Comparison of ENCODE assay signal across 9 mouse cellular contexts in the genomic region with DNA sequence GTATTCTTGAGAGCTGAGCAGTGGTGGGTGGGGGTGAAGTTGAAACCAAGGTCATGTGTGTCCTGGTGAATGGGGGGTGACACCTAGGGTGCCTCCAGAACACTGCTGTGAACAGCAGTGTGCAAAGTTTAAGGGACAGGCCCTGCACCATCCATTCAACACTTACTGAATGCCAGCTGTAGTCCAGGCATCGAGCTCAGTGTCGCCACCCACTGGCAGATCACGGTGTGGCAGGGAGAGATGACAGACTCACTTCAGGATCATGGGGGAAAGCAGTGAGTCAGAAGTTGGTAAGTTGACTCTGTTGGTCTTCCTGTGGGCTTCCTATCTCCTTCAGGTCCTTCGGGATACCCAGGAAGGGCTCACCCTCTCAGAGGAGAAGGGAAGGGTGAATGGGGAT. TPM values are rescaled to one million over a fixed set of nuclear protein-coding genes. Genes with fewer than 3 reads are reported as not detected.
DNase-seq lines count a peak whose midpoint lies in the region; ATAC-seq lines count a peak whose summit lies in the region.
"Had no signal": no experiment of that assay in that cellular context is flagged by ENCODE, and none has a peak within 500 bp of the region (broad histone marks: within the 10 kb centered on the region; RNA-seq: fewer than 3 reads in every experiment).

No protein-coding gene starts in this region.

- H3K4me2 ChIP-seq in forebrain, embryonic 11.5 days (ENCODE audit: low read depth, low read length, severe bottlenecking), result no peak overlapping the region
- H3K4me2 ChIP-seq in forebrain, embryonic 12.5 days, result no peak overlapping the region
- no peak overlapping the region for H3K4me2 ChIP-seq in midbrain, embryonic 13.5 days (replicated peaks)
- H3K4me2 ChIP-seq: neural tube, embryonic 13.5 days had no signal

- no peaks in the 10 kb centered on the region for H3K9me3 ChIP-seq in forebrain, embryonic 11.5 days (ENCODE audit: control insufficient read depth, low read length)
- H3K9me3 ChIP-seq in forebrain, embryonic 12.5 days, result no peaks in the 10 kb centered on the region
- H3K9me3 ChIP-seq in midbrain, embryonic 10.5 days (replicated peaks), result no peaks in the 10 kb centered on the region
- no peaks in the 10 kb centered on the region for H3K9me3 ChIP-seq in midbrain, embryonic 13.5 days
- H3K9me3 ChIP-seq: neural tube, embryonic 13.5 days had no signal

- WGBS in forebrain, embryonic 11.5 days, result 12% methylated on average over 4 of the region's 4 CpGs
- 7% methylated on average over 4 of the region's 4 CpGs for WGBS in forebrain, embryonic 12.5 days
- 16% methylated on average over 4 of the region's 4 CpGs for WGBS in midbrain, embryonic 10.5 days
- 17% methylated on average over 4 of the region's 4 CpGs for WGBS in midbrain, embryonic 13.5 days

- H3K36me3 ChIP-seq in forebrain, embryonic 11.5 days (ENCODE audit: control insufficient read depth, insufficient read depth, low read length), result no peaks in the 10 kb centered on the region
- H3K36me3 ChIP-seq in forebrain, embryonic 12.5 days (replicated peaks), result no peaks in the 10 kb centered on the region
- no peaks in the 10 kb centered on the region for H3K36me3 ChIP-seq in midbrain, embryonic 10.5 days
- no peaks in the 10 kb centered on the region for H3K36me3 ChIP-seq in midbrain, embryonic 13.5 days
- H3K36me3 ChIP-seq: neural tube, embryonic 13.5 days had no signal

- no peak overlapping the region for H3K9ac ChIP-seq in forebrain, embryonic 11.5 days (ENCODE audit: low read length)
- H3K9ac ChIP-seq in forebrain, embryonic 12.5 days, result no peak overlapping the region
- no peak overlapping the region for H3K9ac ChIP-seq in midbrain, embryonic 13.5 days (replicated peaks)
- H3K9ac ChIP-seq: neural tube, embryonic 13.5 days had no signal

- ATAC-seq in forebrain, embryonic 11.5 days (replicated peaks; ENCODE audit: low FRiP score), result no peak
- no peak for ATAC-seq in forebrain, embryonic 12.5 days (ENCODE audit: low FRiP score)
- ATAC-seq in midbrain, embryonic 13.5 days, result no peak
- ATAC-seq in hematopoietic stem cell, adult 5-6 weeks (replicated peaks in 1 of 2; ENCODE audit: insufficient read depth in 1 of 2, low FRiP score in 2 of 2, low TSS enrichment in 1 of 2, low read depth in 1 of 2, poor library complexity in 2 of 2, severe bottlenecking in 2 of 2), result peak; percentile 57 to 59; a peak in 2 of 4 replicates

- peaks cover 5% of the 10 kb centered on the region; the same call in 1 of the 2 replicates for H3K4me1 ChIP-seq in forebrain, embryonic 11.5 days (replicated peaks; ENCODE audit: control insufficient read depth, insufficient read depth, low read length)
- peaks cover 16% of the 10 kb centered on the region for H3K4me1 ChIP-seq in forebrain, embryonic 12.5 days
- peaks cover 20% of the 10 kb centered on the region for H3K4me1 ChIP-seq in midbrain, embryonic 10.5 days
- H3K4me1 ChIP-seq in midbrain, embryonic 13.5 days (replicated peaks), result peaks cover 16% of the 10 kb centered on the region

- no peak overlapping the region for H3K27ac ChIP-seq in forebrain, embryonic 11.5 days (ENCODE audit: low read depth, low read length)
- no peak overlapping the region for H3K27ac ChIP-seq in forebrain, embryonic 12.5 days
- no peak overlapping the region for H3K27ac ChIP-seq in midbrain, embryonic 10.5 days (replicated peaks)
- H3K27ac ChIP-seq in midbrain, embryonic 13.5 days, result no peak overlapping the region
- H3K27ac ChIP-seq: neural tube, embryonic 13.5 days had no signal

- peak; percentile 73 for DNase-seq in forebrain, embryonic 11.5 days (ENCODE audit: low spot score)
- DNase-seq in midbrain, embryonic 10.5 days (ENCODE audit: low spot score), result peak; percentile 62
- peak; percentile 48 to 66 for DNase-seq in adrenal gland, adult 18-20 months (ENCODE audit: low spot score in 2 of 2)
- peak; percentile 28 to 40 for DNase-seq in natural killer cell, adult 2 months (ENCODE audit: low spot score in 2 of 2)
- no peak for DNase-seq in urinary bladder, postnatal 25 days (ENCODE audit: low spot score)

- H3K4me3 ChIP-seq in forebrain, embryonic 11.5 days (ENCODE audit: low read depth, low read length), result no peak overlapping the region
- no peak overlapping the region for H3K4me3 ChIP-seq in forebrain, embryonic 12.5 days (replicated peaks)
- no peak overlapping the region for H3K4me3 ChIP-seq in midbrain, embryonic 10.5 days
- H3K4me3 ChIP-seq in midbrain, embryonic 13.5 days (replicated peaks), result no peak overlapping the region
- H3K4me3 ChIP-seq: neural tube, embryonic 13.5 days had no signal

- peaks cover 37% of the 10 kb centered on the region for H3K27me3 ChIP-seq in forebrain, embryonic 11.5 days (ENCODE audit: control insufficient read depth, insufficient read depth, low read length)
- peaks cover 80% of the 10 kb centered on the region for H3K27me3 ChIP-seq in forebrain, embryonic 12.5 days
- peaks cover 78% of the 10 kb centered on the region for H3K27me3 ChIP-seq in midbrain, embryonic 10.5 days (ENCODE audit: low read depth, poor library complexity, severe bottlenecking)
- H3K27me3 ChIP-seq in midbrain, embryonic 13.5 days, result peaks cover 71% of the 10 kb centered on the region

RNA-seq across cellular contexts. Expression of a gene that starts 6.8 kb away (rescaled TPM):
- 1.4 and 2.3 TPM in 2 replicates for polyA plus RNA-seq in forebrain, embryonic 11.5 days (2014; fragmentation: Nextera tagmentation; extraction: Ambion mirVana)
- polyA plus RNA-seq in forebrain, embryonic 12.5 days (2016; fragmentation: Nextera tagmentation; extraction: Ambion mirVana), result 1.6 and 1.8 TPM in 2 replicates
- 0.58 and 1.5 TPM in 2 replicates for polyA plus RNA-seq in midbrain, embryonic 10.5 days (2016; fragmentation: Nextera tagmentation; extraction: Ambion mirVana)
- 3.4 and 3.6 TPM in 2 replicates for polyA plus RNA-seq in midbrain, embryonic 13.5 days (2015; fragmentation: Nextera tagmentation; extraction: Ambion mirVana)
- total RNA-seq in adrenal gland, adult 18-20 months (2021), result 1 to 10 TPM; 2.3 to 3.5 TPM
- total RNA-seq in hematopoietic stem cell, adult 5-6 weeks (2017), result not detected in 2 replicates

RNA-seq across cellular contexts. Expression of a gene that starts 11.7 kb away (rescaled TPM):
- 0.80 and 0.99 TPM in 2 replicates for polyA plus RNA-seq in forebrain, embryonic 11.5 days (2014; fragmentation: Nextera tagmentation; extraction: Ambion mirVana)
- polyA plus RNA-seq in forebrain, embryonic 12.5 days (2016; fragmentation: Nextera tagmentation; extraction: Ambion mirVana), result 0.91 and 1.5 TPM in 2 replicates
- polyA plus RNA-seq in midbrain, embryonic 10.5 days (2016; fragmentation: Nextera tagmentation; extraction: Ambion mirVana), result 0.60 and 1.3 TPM in 2 replicates
- 3.5 and 6.3 TPM in 2 replicates for polyA plus RNA-seq in midbrain, embryonic 13.5 days (2015; fragmentation: Nextera tagmentation; extraction: Ambion mirVana)
- 1 to 10 TPM; 1.2 to 2.6 TPM for total RNA-seq in adrenal gland, adult 18-20 months (2021)
- not detected in 2 replicates for total RNA-seq in hematopoietic stem cell, adult 5-6 weeks (2017)

RNA-seq across cellular contexts. Expression of a gene that starts 22.4 kb away (rescaled TPM):
- polyA plus RNA-seq in forebrain, embryonic 11.5 days (2014; fragmentation: Nextera tagmentation; extraction: Ambion mirVana), result 1.5 and 1.6 TPM in 2 replicates
- polyA plus RNA-seq in forebrain, embryonic 12.5 days (2016; fragmentation: Nextera tagmentation; extraction: Ambion mirVana), result 1.2 TPM in 2 replicates
- polyA plus RNA-seq in midbrain, embryonic 10.5 days (2016; fragmentation: Nextera tagmentation; extraction: Ambion mirVana), result 1.3 and 1.4 TPM in 2 replicates
- 3.4 and 3.9 TPM in 2 replicates for polyA plus RNA-seq in midbrain, embryonic 13.5 days (2015; fragmentation: Nextera tagmentation; extraction: Ambion mirVana)
- under 1 TPM; 0.16 to 0.60 TPM for total RNA-seq in adrenal gland, adult 18-20 months (2021)
- not detected in 2 replicates for total RNA-seq in hematopoietic stem cell, adult 5-6 weeks (2017)

RNA-seq across cellular contexts. Expression of a gene that starts 28.7 kb away (rescaled TPM):
- polyA plus RNA-seq in forebrain, embryonic 11.5 days (2014; fragmentation: Nextera tagmentation; extraction: Ambion mirVana), result not detected in 2 replicates
- polyA plus RNA-seq in forebrain, embryonic 12.5 days (2016; fragmentation: Nextera tagmentation; extraction: Ambion mirVana), result not detected in 2 replicates
- polyA plus RNA-seq in midbrain, embryonic 10.5 days (2016; fragmentation: Nextera tagmentation; extraction: Ambion mirVana), result 0.06 and 0.07 TPM in 2 replicates
- polyA plus RNA-seq in midbrain, embryonic 13.5 days (2015; fragmentation: Nextera tagmentation; extraction: Ambion mirVana), result 0.06 and 0.07 TPM in 2 replicates
- total RNA-seq in adrenal gland, adult 18-20 months (2021), result not detected
- not detected in 2 replicates for total RNA-seq in hematopoietic stem cell, adult 5-6 weeks (2017)
- polyA plus RNA-seq: neural tube, embryonic 13.5 days had no signal

Comparison
In these comparisons a context has a peak if more than half of its experiments do, and no peak if none do; other contexts are left out.
1. ATAC-seq: peak in hematopoietic stem cell, adult 5-6 weeks (2 of 2); none in forebrain, embryonic 11.5 days (single experiment), forebrain, embryonic 12.5 days (single experiment) and midbrain, embryonic 13.5 days (single experiment).